Comparison of ENCODE assay signal across 10 mouse cellular contexts in the genomic region with DNA sequence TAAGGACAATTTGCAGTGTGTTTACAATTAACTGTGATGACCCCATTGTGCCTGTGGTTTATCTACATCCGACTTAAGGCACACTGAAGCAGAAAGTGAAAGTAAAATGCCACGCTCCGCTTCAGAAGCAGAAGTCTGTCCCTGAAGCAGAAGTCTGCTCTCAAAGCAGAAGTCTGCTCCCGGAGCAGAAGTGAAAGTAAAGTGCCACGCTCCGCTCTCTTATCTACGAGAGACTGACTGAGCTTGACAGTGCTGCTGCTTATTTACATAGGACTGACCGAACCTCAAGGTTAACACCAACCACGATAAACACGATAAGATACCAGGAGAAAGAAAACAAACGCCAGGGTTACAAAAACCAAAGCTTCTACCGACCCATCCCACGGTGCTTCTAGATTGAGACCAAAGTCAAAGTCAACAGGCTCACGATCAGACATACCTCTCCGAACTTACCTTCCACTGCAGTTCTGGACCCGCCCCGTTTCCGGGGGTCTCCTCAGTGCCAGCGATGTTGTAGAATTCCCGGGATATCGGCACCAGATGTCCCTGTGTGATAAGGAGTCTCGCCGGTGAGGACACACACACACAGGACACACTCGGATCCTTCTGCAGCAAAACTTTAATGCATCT. TPM values are rescaled to one million over a fixed set of nuclear protein-coding genes. Genes with fewer than 3 reads are reported as not detected.
DNase-seq lines count a peak whose midpoint lies in the region; ATAC-seq and TF ChIP-seq lines count a peak whose summit lies in the region.
"Had no signal": no experiment of that assay in that cellular context is flagged by ENCODE, and none has a peak within 500 bp of the region (broad histone marks: within the 10 kb centered on the region; RNA-seq: fewer than 3 reads in every experiment).

No protein-coding gene starts in this region.

- no peaks in the 10 kb centered on the region for H3K4me1 ChIP-seq in liver, postnatal 0 days (ENCODE audit: insufficient read depth)
- no peaks in the 10 kb centered on the region for H3K4me1 ChIP-seq in forebrain, embryonic 16.5 days (replicated peaks; ENCODE audit: control insufficient read depth, insufficient read depth, low read length)

- H3K9ac ChIP-seq in liver, postnatal 0 days (replicated peaks), result no peak overlapping the region
- H3K9ac ChIP-seq in forebrain, embryonic 16.5 days (replicated peaks; ENCODE audit: low read depth, low read length), result no peak overlapping the region

- peak overlapping the region; percentile 48 for H3K4me2 ChIP-seq in liver, postnatal 0 days (ENCODE audit: low read depth, low read length)
- H3K4me2 ChIP-seq in forebrain, embryonic 16.5 days (ENCODE audit: low read length), result no peak overlapping the region

- peak; percentile 23 to 72 for DNase-seq in adrenal gland, adult (ENCODE audit: inconsistent age in 2 of 2, low spot score in 1 of 2)
- no peak for DNase-seq in adrenal gland, adult 18-20 months (ENCODE audit: low spot score in 2 of 2)
- DNase-seq in thymus, adult 18-20 months, result peak; percentile 19 to 34
- no peak for DNase-seq in thymus, postnatal 10 days (ENCODE audit: low spot score in 2 of 2)
- DNase-seq in liver, postnatal 0 days, result peak; percentile 37
- DNase-seq in thymus, postnatal 25 days, result peak; percentile 36
- no peak for DNase-seq in urinary bladder, postnatal 36 days (ENCODE audit: low spot score in 2 of 2)

- H3K9me3 ChIP-seq in liver, postnatal 0 days (ENCODE audit: low read length), result peaks cover 3% of the 10 kb centered on the region; the same call in 1 of the 2 replicates
- no peaks in the 10 kb centered on the region for H3K9me3 ChIP-seq in forebrain, embryonic 16.5 days (ENCODE audit: control insufficient read depth, low read length)

- 53% methylated on average over 24 of the region's 24 CpGs for WGBS in liver, postnatal 0 days (ENCODE audit: insufficient replicate concordance)
- 96% methylated on average over 24 of the region's 24 CpGs for WGBS in forebrain, embryonic 16.5 days

- TF ChIP-seq EP300 in liver, postnatal 0 days (IDR thresholded peaks at IDR 0.05; ENCODE audit: low read depth), result no peak

- ATAC-seq in liver, postnatal 0 days, result no peak
- ATAC-seq in forebrain, embryonic 16.5 days, result no peak

- H3K27me3 ChIP-seq in liver, postnatal 0 days (ENCODE audit: insufficient read depth, low read length), result no peaks in the 10 kb centered on the region
- H3K27me3 ChIP-seq in forebrain, embryonic 16.5 days (replicated peaks; ENCODE audit: control insufficient read depth, insufficient read depth, low read length), result no peaks in the 10 kb centered on the region

- no peaks in the 10 kb centered on the region for H3K36me3 ChIP-seq in liver, postnatal 0 days (replicated peaks; ENCODE audit: insufficient read depth, low read length)
- no peaks in the 10 kb centered on the region for H3K36me3 ChIP-seq in forebrain, embryonic 16.5 days (ENCODE audit: control insufficient read depth, insufficient read depth)

- H3K4me3 ChIP-seq in liver, postnatal 0 days (ENCODE audit: low read depth, low read length), result peak overlapping the region; percentile 33
- no peak overlapping the region for H3K4me3 ChIP-seq in forebrain, embryonic 16.5 days (replicated peaks; ENCODE audit: low read length)

- TF ChIP-seq CTCF in liver, postnatal 0 days (IDR thresholded peaks at IDR 0.05; ENCODE audit: low read depth), result no peak

- H3K27ac ChIP-seq in liver, postnatal 0 days (ENCODE audit: low read depth), result peak overlapping the region; percentile 46
- H3K27ac ChIP-seq in forebrain, embryonic 16.5 days (ENCODE audit: low read length), result no peak overlapping the region

RNA-seq across cellular contexts. Expression of a gene that starts 51.3 kb away (rescaled TPM):
- not detected for total RNA-seq in adrenal gland, adult 18-20 months (2021)
- not detected in 2 replicates for polyA plus RNA-seq in liver, postnatal 0 days (2015; fragmentation: Nextera tagmentation; extraction: Ambion mirVana)
- not detected in 2 replicates for polyA plus RNA-seq in forebrain, embryonic 16.5 days (2015; fragmentation: Nextera tagmentation; extraction: Ambion mirVana)
- total RNA-seq: gastrocnemius, adult 18-20 months; left cerebral cortex, adult 8-10 months had no signal

Comparison
In these comparisons a context has a peak if more than half of its experiments do, and no peak if none do; other contexts are left out.
1. DNase-seq: peak in adrenal gland, adult (2 of 2), thymus, adult 18-20 months (2 of 2), liver, postnatal 0 days (single experiment) and thymus, postnatal 25 days (single experiment); none in adrenal gland, adult 18-20 months (0 of 2), thymus, postnatal 10 days (0 of 2) and urinary bladder, postnatal 36 days (0 of 2).